Comparison of ENCODE assay signal across 22 mouse cellular contexts in the genomic region with DNA sequence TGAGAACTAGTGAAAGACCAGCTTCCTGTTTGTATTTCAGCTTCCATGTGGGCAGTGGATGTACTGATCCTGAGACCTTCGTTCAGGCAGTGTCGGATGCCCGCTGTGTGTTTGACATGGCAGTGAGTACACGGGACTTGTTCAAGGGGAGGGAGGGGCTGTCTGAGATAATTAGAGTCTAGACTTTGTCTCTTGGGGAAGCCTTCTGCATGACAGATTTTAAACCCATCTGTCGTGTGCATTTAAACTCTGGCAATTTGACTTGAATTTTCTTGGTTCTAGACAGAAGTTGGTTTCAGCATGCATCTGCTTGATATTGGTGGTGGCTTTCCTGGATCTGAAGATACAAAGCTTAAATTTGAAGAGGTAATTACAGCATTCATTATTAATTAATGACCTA. TPM values are rescaled to one million over a fixed set of nuclear protein-coding genes. Genes with fewer than 3 reads are reported as not detected.
DNase-seq lines count a peak whose midpoint lies in the region; ATAC-seq and TF ChIP-seq lines count a peak whose summit lies in the region.
"Had no signal": no experiment of that assay in that cellular context is flagged by ENCODE, and none has a peak within 500 bp of the region (broad histone marks: within the 10 kb centered on the region; RNA-seq: fewer than 3 reads in every experiment).

No protein-coding gene starts in this region.

- no peaks in the 10 kb centered on the region for H3K9me3 ChIP-seq in embryonic facial prominence, embryonic 14.5 days (ENCODE audit: control insufficient read depth, low read length)
- H3K9me3 ChIP-seq in embryonic facial prominence, embryonic 10.5 days = no peaks in the 10 kb centered on the region
- H3K9me3 ChIP-seq in midbrain, postnatal 0 days (ENCODE audit: low read length) = no peaks in the 10 kb centered on the region
- no peaks in the 10 kb centered on the region for H3K9me3 ChIP-seq in midbrain, embryonic 10.5 days (replicated peaks)
- H3K9me3 ChIP-seq: embryonic facial prominence, embryonic 12.5 days; hindbrain, embryonic 15.5 days; stomach, embryonic 15.5 days had no signal

- WGBS in embryonic facial prominence, embryonic 14.5 days = 63% methylated on average over 5 of the region's 5 CpGs
- WGBS in embryonic facial prominence, embryonic 10.5 days = 83% methylated on average over 5 of the region's 5 CpGs
- WGBS in midbrain, postnatal 0 days = 41% methylated on average over 5 of the region's 5 CpGs
- 81% methylated on average over 5 of the region's 5 CpGs for WGBS in midbrain, embryonic 10.5 days

- peaks cover 13% of the 10 kb centered on the region for H3K4me1 ChIP-seq in embryonic facial prominence, embryonic 14.5 days (ENCODE audit: control insufficient read depth, insufficient read depth, low read length)
- H3K4me1 ChIP-seq in embryonic facial prominence, embryonic 10.5 days = peaks cover 23% of the 10 kb centered on the region
- peaks cover 7% of the 10 kb centered on the region; the same call in 1 of the 2 replicates for H3K4me1 ChIP-seq in midbrain, postnatal 0 days (ENCODE audit: insufficient read depth, low read length)
- peaks cover 22% of the 10 kb centered on the region for H3K4me1 ChIP-seq in midbrain, embryonic 10.5 days

- peaks cover 45% of the 10 kb centered on the region for H3K36me3 ChIP-seq in embryonic facial prominence, embryonic 14.5 days (ENCODE audit: control insufficient read depth, insufficient read depth, low read length)
- peaks cover 61% of the 10 kb centered on the region for H3K36me3 ChIP-seq in embryonic facial prominence, embryonic 10.5 days (replicated peaks)
- H3K36me3 ChIP-seq in midbrain, postnatal 0 days (ENCODE audit: insufficient read depth, low read length) = peaks cover 21% of the 10 kb centered on the region
- peaks cover 54% of the 10 kb centered on the region for H3K36me3 ChIP-seq in midbrain, embryonic 10.5 days

- H3K27ac ChIP-seq in embryonic facial prominence, embryonic 14.5 days (replicated peaks; ENCODE audit: low read depth, low read length) = no peak overlapping the region
- no peak overlapping the region for H3K27ac ChIP-seq in embryonic facial prominence, embryonic 10.5 days (replicated peaks)
- peak overlapping the region; percentile 40; the same call in 1 of the 2 replicates for H3K27ac ChIP-seq in layer of hippocampus, adult 2 months
- no peak overlapping the region for H3K27ac ChIP-seq in midbrain, postnatal 0 days (ENCODE audit: low read depth, low read length)
- no peak overlapping the region for H3K27ac ChIP-seq in midbrain, embryonic 10.5 days (replicated peaks)
- H3K27ac ChIP-seq: embryonic facial prominence, embryonic 12.5 days; hindbrain, embryonic 15.5 days; stomach, embryonic 15.5 days had no signal

- no peak overlapping the region for H3K4me3 ChIP-seq in embryonic facial prominence, embryonic 14.5 days (ENCODE audit: low read depth, low read length)
- H3K4me3 ChIP-seq in embryonic facial prominence, embryonic 10.5 days = no peak overlapping the region
- no peak overlapping the region for H3K4me3 ChIP-seq in layer of hippocampus, adult 2 months
- H3K4me3 ChIP-seq in midbrain, postnatal 0 days (ENCODE audit: low read depth, low read length) = no peak overlapping the region
- H3K4me3 ChIP-seq in midbrain, embryonic 10.5 days = no peak overlapping the region
- H3K4me3 ChIP-seq: embryonic facial prominence, embryonic 12.5 days; hindbrain, embryonic 15.5 days; myocyte; stomach, embryonic 15.5 days had no signal

- TF ChIP-seq CTCF in layer of hippocampus, adult 2 months (conservative IDR thresholded peaks at IDR 0.05) = no peak
- no peak for TF ChIP-seq CTCF in midbrain, postnatal 0 days (IDR thresholded peaks at IDR 0.05)

- no peaks in the 10 kb centered on the region for H3K27me3 ChIP-seq in embryonic facial prominence, embryonic 14.5 days (replicated peaks; ENCODE audit: control insufficient read depth, insufficient read depth, low read length)
- no peaks in the 10 kb centered on the region for H3K27me3 ChIP-seq in embryonic facial prominence, embryonic 10.5 days (replicated peaks; ENCODE audit: low read depth, poor library complexity, severe bottlenecking)
- no peaks in the 10 kb centered on the region for H3K27me3 ChIP-seq in midbrain, postnatal 0 days (ENCODE audit: insufficient read depth, low read length)
- H3K27me3 ChIP-seq in midbrain, embryonic 10.5 days (ENCODE audit: low read depth, poor library complexity, severe bottlenecking) = no peaks in the 10 kb centered on the region
- H3K27me3 ChIP-seq: embryonic facial prominence, embryonic 12.5 days; hindbrain, embryonic 15.5 days; stomach, embryonic 15.5 days had no signal

- no peak for ATAC-seq in embryonic facial prominence, embryonic 14.5 days (ENCODE audit: low read depth)
- no peak for ATAC-seq in midbrain, postnatal 0 days (ENCODE audit: low FRiP score)

- no peak overlapping the region for H3K4me2 ChIP-seq in embryonic facial prominence, embryonic 14.5 days (ENCODE audit: low read depth, low read length)
- no peak overlapping the region for H3K4me2 ChIP-seq in midbrain, postnatal 0 days (ENCODE audit: low read depth, low read length, poor library complexity, severe bottlenecking)
- H3K4me2 ChIP-seq: embryonic facial prominence, embryonic 12.5 days; hindbrain, embryonic 15.5 days; midbrain, embryonic 11.5 days; stomach, embryonic 15.5 days had no signal

- peak; percentile 22 for DNase-seq in embryonic facial prominence, embryonic 14.5 days (ENCODE audit: low spot score)
- no peak for DNase-seq in embryonic facial prominence, embryonic 10.5 days (ENCODE audit: low spot score)
- peak; percentile 48 to 49 for DNase-seq in layer of hippocampus, adult 2 months (ENCODE audit: low spot score in 2 of 2)
- DNase-seq in layer of hippocampus, postnatal 10 days (ENCODE audit: low spot score in 2 of 2) = no peak
- DNase-seq in midbrain, postnatal 0 days (ENCODE audit: low spot score) = peak; percentile 67
- no peak for DNase-seq in midbrain, embryonic 10.5 days (ENCODE audit: low spot score)
- peak; percentile 62 for DNase-seq in retina, postnatal 1 day
- no peak for DNase-seq in kidney, postnatal 4 days
- DNase-seq: adrenal gland, adult 2 months; cerebellum, adult 18-20 months; gastrocnemius, postnatal 36 days; kidney, adult 2 months; kidney, postnatal 14 days; lung, postnatal 10 days; right cerebral cortex, adult 18-20 months; spleen, adult 18-20 months; thymus, adult 2 months had no signal

- no peak overlapping the region for H3K9ac ChIP-seq in embryonic facial prominence, embryonic 14.5 days (ENCODE audit: low read depth, low read length)
- H3K9ac ChIP-seq in midbrain, postnatal 0 days (replicated peaks; ENCODE audit: low read length, poor library complexity, severe bottlenecking) = no peak overlapping the region
- H3K9ac ChIP-seq: embryonic facial prominence, embryonic 12.5 days; hindbrain, embryonic 15.5 days; stomach, embryonic 15.5 days had no signal

RNA-seq across cellular contexts. Expression of a gene that starts 3.9 kb away (rescaled TPM):
- 180 and 213 TPM in 2 replicates for polyA plus RNA-seq in embryonic facial prominence, embryonic 14.5 days (2014; fragmentation: Nextera tagmentation; extraction: Ambion mirVana)
- 264 and 283 TPM in 2 replicates for polyA plus RNA-seq in embryonic facial prominence, embryonic 10.5 days (2016; fragmentation: Nextera tagmentation; extraction: Ambion mirVana)
- total RNA-seq in layer of hippocampus, adult 2 months (2021) = 10 to 100 TPM; 78.3 to 80.4 TPM
- 10 to 100 TPM; 92.5 to 94.8 TPM for total RNA-seq in layer of hippocampus, postnatal 10 days (2021)
- 181 and 197 TPM in 2 replicates for total RNA-seq in midbrain, postnatal 0 days (2014; rRNA removed)
- polyA plus RNA-seq in midbrain, postnatal 0 days (2015; fragmentation: Nextera tagmentation; extraction: Ambion mirVana) = 90.9 and 102 TPM in 2 replicates
- polyA plus RNA-seq in midbrain, embryonic 10.5 days (2016; fragmentation: Nextera tagmentation; extraction: Ambion mirVana) = 269 and 305 TPM in 2 replicates

Comparison
In these comparisons a context has a peak if more than half of its experiments do, and no peak if none do; other contexts are left out.
1. DNase-seq: peak in embryonic facial prominence, embryonic 14.5 days (single experiment), layer of hippocampus, adult 2 months (2 of 2), midbrain, postnatal 0 days (single experiment) and retina, postnatal 1 day (single experiment); none in embryonic facial prominence, embryonic 10.5 days (single experiment), layer of hippocampus, postnatal 10 days (0 of 2), midbrain, embryonic 10.5 days (single experiment) and kidney, postnatal 4 days (0 of 2).